Mouse (Mus musculus) spleen, adult 2 months (tissue): ENCODE measurements at regions not wholly inside any gene's neighbourhood (a gene's known extent, or its start where the extent isn't known, plus 50 kb on each side); places are given as distances from the start of the nearest gene placed in this dataset.

Source experiments
- DNase-seq, 2 experiments: peaks; one replicate each; pipeline versions ENCODE4 v3.0.0 to v3.0.0-alpha.2; 2012 to 2021; ENCODE audit warnings: low spot score in 2 of 2, low read depth in 1 of 2
- H3K27ac ChIP-seq: fragments of 200-500 bp; 2 replicates; pipeline ENCODE4 v1.5.1; 2012; ENCODE audit warnings: low read length, inconsistent platforms; ENCODE audit not compliant: insufficient read depth
- H3K27me3 ChIP-seq: fragments of 200-500 bp; 2 replicates; pipeline ENCODE4 v1.6.1; 2012; ENCODE audit warnings: mild to moderate bottlenecking, moderate library complexity, low read length, inconsistent platforms; ENCODE audit not compliant: control insufficient read depth, insufficient read depth
- H3K36me3 ChIP-seq: fragments of 200-500 bp; 2 replicates; pipeline ENCODE4 v1.6.1; 2012; ENCODE audit warnings: mild to moderate bottlenecking, low read length, inconsistent platforms; ENCODE audit not compliant: control insufficient read depth, insufficient read depth
- H3K4me1 ChIP-seq: fragments of 200-500 bp; 2 replicates; pipeline ENCODE4 v1.6.1; 2011; ENCODE audit warnings: inconsistent platforms; ENCODE audit not compliant: control insufficient read depth, insufficient read depth, insufficient read length
- H3K4me3 ChIP-seq: fragments of 200-500 bp; 2 replicates; pipeline ENCODE4 v1.5.1; 2011; ENCODE audit warnings: mild to moderate bottlenecking, inconsistent platforms; ENCODE audit not compliant: insufficient read depth, insufficient read length; ENCODE audit errors: extremely low read depth
- CTCF ChIP-seq: fragments of 200-500 bp; IDR thresholded peaks from 2 replicates; pipeline ENCODE4 v1.5.1; 2011; ENCODE audit warnings: mild to moderate bottlenecking, inconsistent platforms; ENCODE audit not compliant: insufficient read depth, insufficient read length, insufficient replicate concordance; ENCODE audit errors: extremely low read depth
- POLR2A ChIP-seq: fragments of 200-500 bp; IDR thresholded peaks from 2 replicates; pipeline ENCODE4 v1.6.1; 2011; ENCODE audit warnings: low read depth, low read length, inconsistent platforms
- WGBS: fragments of 180-500 bp; shearing (Covaris S2); methylation state at CpG from one replicate; pipeline ENCODE4 v1.1.7; 2018; 5-methylcytosine and 5-hydroxymethylcytosine counted together

- Histone ChIP-seq H3K36me3 (no peaks in the 10 kb centered on the region), H3K27me3 (no peaks in the 10 kb centered on the region), H3K4me3 (no peak overlapping the region), H3K27ac (no peak overlapping the region), H3K4me1 (peaks cover 3% of the 10 kb centered on the region)
- WGBS: 87% methylated on average over 2 of the region's 2 CpGs
- TF ChIP-seq CTCF (no peak), POLR2A (no peak)
- no peak for DNase-seq
Observed at GRCm38 (mm10) chr15:36881576-36881975, 126.0 kb downstream of the Zfp706 start.

- H3K27ac ChIP-seq: no peak overlapping the region
- no peaks in the 10 kb centered on the region for H3K27me3 ChIP-seq
- no peak overlapping the region for H3K4me3 ChIP-seq
- peaks cover 3% of the 10 kb centered on the region for H3K4me1 ChIP-seq
- no peaks in the 10 kb centered on the region for H3K36me3 ChIP-seq
- no peak for DNase-seq
- TF ChIP-seq POLR2A (no peak), CTCF (no peak)
- 97% methylated on average over 3 of the region's 3 CpGs for WGBS
Observed at GRCm38 (mm10) chr15:36880602-36881001, 127.0 kb downstream of the Zfp706 start.

GRCm38 (mm10) chr15:36879587-36879986 lies 128.0 kb downstream of the Zfp706 start:
- 40% methylated on average over 7 of the region's 7 CpGs for WGBS
- Histone ChIP-seq H3K4me3 (no peak overlapping the region), H3K36me3 (no peaks in the 10 kb centered on the region), H3K27me3 (no peaks in the 10 kb centered on the region), H3K27ac (peak overlapping the region; percentile 59), H3K4me1 (peaks cover 3% of the 10 kb centered on the region)
- TF ChIP-seq POLR2A (no peak), CTCF (no peak)
- no peak for DNase-seq

- no peak for TF ChIP-seq CTCF
- TF ChIP-seq POLR2A: no peak
- no peaks in the 10 kb centered on the region for H3K36me3 ChIP-seq
- H3K4me1 ChIP-seq: peaks cover 3% of the 10 kb centered on the region
- no peak for DNase-seq
- WGBS: 25% methylated on average over 5 of the region's 5 CpGs
- H3K27ac ChIP-seq: peak overlapping the region; percentile 59; the same call in 1 of the 2 replicates
- no peaks in the 10 kb centered on the region for H3K27me3 ChIP-seq
- no peak overlapping the region for H3K4me3 ChIP-seq
Observed at GRCm38 (mm10) chr15:36878960-36879359, 128.6 kb downstream of the Zfp706 start.

GRCm38 (mm10) chr15:36878276-36878675 lies 129.3 kb downstream of the Zfp706 start:
- H3K4me1 ChIP-seq: peaks cover 3% of the 10 kb centered on the region
- TF ChIP-seq POLR2A (no peak), CTCF (no peak)
- DNase-seq: no peak
- no peaks in the 10 kb centered on the region for H3K27me3 ChIP-seq
- 79% methylated on average over 3 of the region's 3 CpGs for WGBS
- H3K4me3 ChIP-seq: no peak overlapping the region
- no peaks in the 10 kb centered on the region for H3K36me3 ChIP-seq
- no peak overlapping the region for H3K27ac ChIP-seq

- WGBS: 77% methylated on average over 7 of the region's 7 CpGs
- Histone ChIP-seq H3K27me3 (no peaks in the 10 kb centered on the region), H3K4me3 (no peak overlapping the region), H3K36me3 (no peaks in the 10 kb centered on the region), H3K4me1 (peaks cover 3% of the 10 kb centered on the region), H3K27ac (no peak overlapping the region)
- TF ChIP-seq CTCF (no peak), POLR2A (no peak)
- DNase-seq: no peak
Observed at GRCm38 (mm10) chr15:36877501-36877900, 130.1 kb downstream of the Zfp706 start.

GRCm38 (mm10) chr15:36875980-36876778 lies 131.4 kb downstream of the Zfp706 start:
- no peaks in the 10 kb centered on the region for H3K27me3 ChIP-seq
- TF ChIP-seq POLR2A (no peak), CTCF (no peak)
- DNase-seq: no peak
- H3K27ac ChIP-seq: 0 out of 2 replicates have a peak overlapping the region, but pooled peaks have one; percentile 25
- no peaks in the 10 kb centered on the region for H3K36me3 ChIP-seq
- 77% methylated on average over 10 of the region's 10 CpGs for WGBS
- H3K4me1 ChIP-seq: peaks cover 3% of the 10 kb centered on the region
- H3K4me3 ChIP-seq: no peak overlapping the region
